Mouse (Mus musculus): ENCODE measurements at regions not wholly inside any gene's neighbourhood (a gene's known extent, or its start where the extent isn't known, plus 50 kb on each side); places are given as distances from the start of the nearest gene placed in this dataset.

- Histone ChIP-seq H3K4me1 (no peaks in the 10 kb centered on the region), H3K36me3 (no peaks in the 10 kb centered on the region), H3K4me3 (no peak overlapping the region), H3K9me3 (replicated peaks) (no peaks in the 10 kb centered on the region), H3K27me3 (ENCODE audit: low read depth, poor library complexity, severe bottlenecking) (no peaks in the 10 kb centered on the region), H3K27ac (replicated peaks) (no peak overlapping the region)
- WGBS, result 94% methylated on average over 3 of the region's 3 CpGs
- no peak for DNase-seq (ENCODE audit: low spot score)
Observed at GRCm38 (mm10) chr5:42989287-42989686, 243.7 kb upstream of the Cpeb2 start.

- Histone ChIP-seq H3K27ac (replicated peaks) (no peak overlapping the region), H3K27me3 (ENCODE audit: low read depth, poor library complexity, severe bottlenecking) (no peaks in the 10 kb centered on the region), H3K4me1 (no peaks in the 10 kb centered on the region), H3K4me3 (no peak overlapping the region), H3K9me3 (replicated peaks) (no peaks in the 10 kb centered on the region), H3K36me3 (no peaks in the 10 kb centered on the region)
- no peak for DNase-seq (ENCODE audit: low spot score)
- 84% methylated on average over 7 of the region's 7 CpGs for WGBS
Observed at GRCm38 (mm10) chr5:43024006-43024593, 208.9 kb upstream of the Cpeb2 start.

GRCm38 (mm10) chr5:43031285-43031684 lies 201.7 kb upstream of the Cpeb2 start:
- DNase-seq (ENCODE audit: low spot score), result no peak
- no peaks in the 10 kb centered on the region for H3K9me3 ChIP-seq (replicated peaks)
- H3K27ac ChIP-seq (replicated peaks), result no peak overlapping the region
- WGBS, result 90% methylated on average over 3 of the region's 3 CpGs
- no peaks in the 10 kb centered on the region for H3K4me1 ChIP-seq
- H3K27me3 ChIP-seq (ENCODE audit: low read depth, poor library complexity, severe bottlenecking), result no peaks in the 10 kb centered on the region
- H3K36me3 ChIP-seq, result no peaks in the 10 kb centered on the region
- no peak overlapping the region for H3K4me3 ChIP-seq

DNA sequence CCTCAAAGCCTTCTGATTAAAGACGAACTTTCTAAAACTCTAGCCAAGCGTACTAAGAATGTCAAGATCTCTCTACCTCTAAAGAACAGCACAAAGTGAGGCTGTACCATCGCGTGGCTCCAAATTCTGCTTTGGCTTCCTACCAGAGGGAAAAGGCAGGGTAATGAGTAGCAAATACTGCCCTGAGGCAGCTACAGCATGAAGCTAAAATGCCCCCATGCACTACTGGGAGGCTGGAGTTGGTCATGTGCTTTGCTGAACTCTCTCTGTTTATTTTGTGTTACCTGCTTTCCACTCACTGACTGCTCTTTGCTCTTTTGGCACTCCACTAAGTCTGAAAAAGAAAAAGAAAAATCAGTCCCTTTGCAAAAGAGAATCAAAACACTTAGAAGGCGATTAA lies 201.1 kb upstream of the Cpeb2 start:
- no peaks in the 10 kb centered on the region for H3K4me1 ChIP-seq
- 80% methylated on average over 5 of the region's 5 CpGs for WGBS
- DNase-seq (ENCODE audit: low spot score), result no peak
- no peaks in the 10 kb centered on the region for H3K27me3 ChIP-seq (ENCODE audit: low read depth, poor library complexity, severe bottlenecking)
- no peak overlapping the region for H3K4me3 ChIP-seq
- no peaks in the 10 kb centered on the region for H3K9me3 ChIP-seq (replicated peaks)
- no peaks in the 10 kb centered on the region for H3K36me3 ChIP-seq
- H3K27ac ChIP-seq (replicated peaks), result no peak overlapping the region

DNA sequence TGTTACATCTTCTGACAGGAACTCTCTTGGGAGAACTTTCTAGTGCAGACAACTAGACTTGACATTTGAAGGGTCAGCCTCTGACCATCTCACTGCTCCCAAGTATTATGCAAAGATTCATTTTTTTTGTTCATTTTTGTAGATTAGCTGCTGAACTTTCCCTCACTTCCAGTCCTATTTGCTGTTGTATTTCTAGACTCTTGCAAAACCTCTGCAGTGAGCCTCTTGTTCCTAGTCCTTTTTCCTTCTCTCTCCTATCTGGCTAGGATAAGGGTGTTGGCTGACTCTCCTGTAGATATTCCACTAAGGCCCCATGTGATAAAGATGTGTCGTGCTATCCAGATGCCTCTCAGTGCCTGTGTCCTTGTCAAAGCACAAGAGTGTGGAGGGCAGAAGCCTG lies 198.5 kb upstream of the Cpeb2 start:
- DNase-seq (ENCODE audit: low spot score), result no peak
- Histone ChIP-seq H3K9me3 (replicated peaks) (no peaks in the 10 kb centered on the region), H3K27me3 (ENCODE audit: low read depth, poor library complexity, severe bottlenecking) (no peaks in the 10 kb centered on the region), H3K27ac (replicated peaks) (no peak overlapping the region), H3K4me3 (no peak overlapping the region), H3K36me3 (no peaks in the 10 kb centered on the region), H3K4me1 (no peaks in the 10 kb centered on the region)
- WGBS, result 93% methylated on average over 1 of the region's 1 CpGs

GRCm38 (mm10) chr5:43037592-43037991 lies 195.4 kb upstream of the Cpeb2 start:
- Histone ChIP-seq H3K27me3 (ENCODE audit: low read depth, poor library complexity, severe bottlenecking) (no peaks in the 10 kb centered on the region), H3K9me3 (replicated peaks) (no peaks in the 10 kb centered on the region), H3K4me1 (no peaks in the 10 kb centered on the region), H3K4me3 (no peak overlapping the region), H3K36me3 (no peaks in the 10 kb centered on the region), H3K27ac (replicated peaks) (no peak overlapping the region)
- DNase-seq (ENCODE audit: low spot score), result no peak
- WGBS, result 75% methylated on average over 3 of the region's 3 CpGs

DNA sequence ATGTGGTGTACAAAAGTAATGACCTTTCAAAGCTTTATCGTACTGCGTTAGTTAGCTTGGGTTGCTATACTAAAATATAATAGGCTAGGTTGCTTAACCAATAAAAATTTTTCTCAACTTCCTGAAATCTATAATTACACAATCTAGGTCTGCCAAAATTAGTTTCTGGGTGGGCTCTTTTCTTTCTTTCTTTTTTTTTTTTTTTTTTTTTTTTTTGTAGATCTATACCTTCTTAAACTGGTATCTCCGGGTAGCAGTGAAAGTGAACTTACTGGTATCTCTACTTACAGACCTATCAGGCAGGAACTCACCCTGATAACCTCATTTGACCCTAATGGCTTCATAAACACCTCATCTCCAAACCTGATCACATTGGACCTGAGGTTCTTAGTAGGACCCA lies 193.4 kb upstream of the Cpeb2 start:
- H3K27ac ChIP-seq (replicated peaks), result no peak overlapping the region
- no peak overlapping the region for H3K4me3 ChIP-seq
- WGBS, result 93% methylated on average over 3 of the region's 3 CpGs
- H3K27me3 ChIP-seq (ENCODE audit: low read depth, poor library complexity, severe bottlenecking), result no peaks in the 10 kb centered on the region
- H3K4me1 ChIP-seq, result no peaks in the 10 kb centered on the region
- H3K36me3 ChIP-seq, result no peaks in the 10 kb centered on the region
- H3K9me3 ChIP-seq (replicated peaks), result no peaks in the 10 kb centered on the region
- DNase-seq (ENCODE audit: low spot score), result no peak

- DNase-seq (ENCODE audit: low spot score), result no peak
- Histone ChIP-seq H3K4me1 (no peaks in the 10 kb centered on the region), H3K4me3 (no peak overlapping the region), H3K36me3 (no peaks in the 10 kb centered on the region), H3K27ac (replicated peaks) (no peak overlapping the region), H3K27me3 (ENCODE audit: low read depth, poor library complexity, severe bottlenecking) (no peaks in the 10 kb centered on the region), H3K9me3 (replicated peaks) (no peaks in the 10 kb centered on the region)
- WGBS, result 87% methylated on average over 3 of the region's 3 CpGs
Observed at GRCm38 (mm10) chr5:43042585-43042984, 190.4 kb upstream of the Cpeb2 start.

GRCm38 (mm10) chr5:43045860-43046259 lies 187.1 kb upstream of the Cpeb2 start:
- Histone ChIP-seq H3K9me3 (replicated peaks) (no peaks in the 10 kb centered on the region), H3K27ac (replicated peaks) (no peak overlapping the region), H3K27me3 (ENCODE audit: low read depth, poor library complexity, severe bottlenecking) (no peaks in the 10 kb centered on the region), H3K4me3 (no peak overlapping the region), H3K4me1 (no peaks in the 10 kb centered on the region), H3K36me3 (no peaks in the 10 kb centered on the region)
- WGBS, result 90% methylated on average over 3 of the region's 3 CpGs
- no peak for DNase-seq (ENCODE audit: low spot score)

- H3K4me1 ChIP-seq, result no peaks in the 10 kb centered on the region
- no peaks in the 10 kb centered on the region for H3K9me3 ChIP-seq (replicated peaks)
- 90% methylated on average over 2 of the region's 2 CpGs for WGBS
- no peaks in the 10 kb centered on the region for H3K27me3 ChIP-seq (ENCODE audit: low read depth, poor library complexity, severe bottlenecking)
- no peaks in the 10 kb centered on the region for H3K36me3 ChIP-seq
- no peak overlapping the region for H3K27ac ChIP-seq (replicated peaks)
- H3K4me3 ChIP-seq, result no peak overlapping the region
- DNase-seq (ENCODE audit: low spot score), result no peak
Observed at GRCm38 (mm10) chr5:43047316-43047715, 185.7 kb upstream of the Cpeb2 start.

GRCm38 (mm10) chr5:43048196-43049050 lies 184.5 kb upstream of the Cpeb2 start:
- 81% methylated on average over 8 of the region's 8 CpGs for WGBS
- DNase-seq (ENCODE audit: low spot score), result no peak
- Histone ChIP-seq H3K4me1 (no peaks in the 10 kb centered on the region), H3K27me3 (ENCODE audit: low read depth, poor library complexity, severe bottlenecking) (no peaks in the 10 kb centered on the region), H3K9me3 (replicated peaks) (no peaks in the 10 kb centered on the region), H3K4me3 (no peak overlapping the region), H3K27ac (replicated peaks) (no peak overlapping the region), H3K36me3 (no peaks in the 10 kb centered on the region)

- DNase-seq (ENCODE audit: low spot score), result no peak
- Histone ChIP-seq H3K27me3 (ENCODE audit: low read depth, poor library complexity, severe bottlenecking) (no peaks in the 10 kb centered on the region), H3K4me1 (no peaks in the 10 kb centered on the region), H3K4me3 (no peak overlapping the region), H3K27ac (replicated peaks) (no peak overlapping the region), H3K36me3 (no peaks in the 10 kb centered on the region), H3K9me3 (replicated peaks) (no peaks in the 10 kb centered on the region)
- 85% methylated on average over 4 of the region's 4 CpGs for WGBS
Observed at GRCm38 (mm10) chr5:43049381-43050301, 183.3 kb upstream of the Cpeb2 start.
